Mouse (Mus musculus) myocyte (in vitro differentiated cells): ENCODE measurements around the gene Elmsan1. TPM values are rescaled to one million over a fixed set of nuclear protein-coding genes. Genes with fewer than 3 reads are reported as not detected.

ENCODE experiments used
- H3K27me3 ChIP-seq: one replicate; pipeline ENCODE4 v1.6.1; 2011; ENCODE audit not compliant: control insufficient read depth, insufficient read depth, insufficient read length
- H3K36me3 ChIP-seq: one replicate; pipeline ENCODE4 v1.6.1; 2011; ENCODE audit not compliant: control insufficient read depth, insufficient read depth
- H3K4me2 ChIP-seq: one replicate; pipeline ENCODE4 v1.6.1; 2011; ENCODE audit warnings: low read depth, control low read depth
- H3K4me3 ChIP-seq: one replicate; pipeline ENCODE4 v1.5.1; 2011; ENCODE audit warnings: mild to moderate bottlenecking, control low read depth, moderate library complexity
- H3K79me2 ChIP-seq: one replicate; pipeline ENCODE4 v1.6.1; 2011; ENCODE audit not compliant: control insufficient read depth, insufficient read depth
- H3ac ChIP-seq: one replicate; pipeline ENCODE4 v1.6.1; 2011; ENCODE audit not compliant: control insufficient read depth, insufficient read length
- CEBPB ChIP-seq: IDR thresholded peaks from 2 replicates; pipeline ENCODE4 v1.6.1; 2011; ENCODE audit warnings: mild to moderate bottlenecking, moderate library complexity; ENCODE audit not compliant: poor library complexity, insufficient read depth, severe bottlenecking
- E2F4 ChIP-seq: IDR thresholded peaks from one replicate; pipeline ENCODE4 v1.6.1; 2011; ENCODE audit warnings: mild to moderate bottlenecking, control low read depth, moderate library complexity; ENCODE audit not compliant: insufficient read depth
- MAX ChIP-seq: IDR thresholded peaks from one replicate; pipeline ENCODE4 v1.6.1; 2011; ENCODE audit warnings: low read depth, mild to moderate bottlenecking, control low read depth
- MYOD1 ChIP-seq, 3 experiments: IDR thresholded peaks; one replicate each; pipeline ENCODE4 v1.6.1; 2011; ENCODE audit warnings: control low read depth in 2 of 3, low read depth in 2 of 3, mild to moderate bottlenecking in 2 of 3, moderate library complexity in 1 of 3; ENCODE audit not compliant: insufficient read length in 2 of 3, control insufficient read depth in 1 of 3
- MYOG ChIP-seq, 3 experiments: IDR thresholded peaks; one replicate each; pipeline ENCODE4 v1.6.1; 2011; ENCODE audit warnings: control low read depth in 2 of 3, low read depth in 2 of 3, mild to moderate bottlenecking in 2 of 3; ENCODE audit not compliant: insufficient read length in 2 of 3, control insufficient read depth in 1 of 3, insufficient read depth in 1 of 3
- POLR2A ChIP-seq: IDR thresholded peaks from one replicate; pipeline ENCODE4 v1.6.1; 2011; ENCODE audit warnings: low read depth, mild to moderate bottlenecking, control low read depth, moderate library complexity; ENCODE audit not compliant: insufficient read length
- POLR2AphosphoS2 ChIP-seq: IDR thresholded peaks from one replicate; pipeline ENCODE4 v1.6.1; 2011; ENCODE audit warnings: low read depth, control low read depth; ENCODE audit not compliant: insufficient read length
- REST ChIP-seq: IDR thresholded peaks from one replicate; pipeline ENCODE4 v1.6.1; 2011; ENCODE audit warnings: mild to moderate bottlenecking, control low read depth, moderate library complexity; ENCODE audit not compliant: insufficient read depth, insufficient read length
- SRF ChIP-seq: IDR thresholded peaks from one replicate; pipeline ENCODE4 v1.6.1; 2011; ENCODE audit warnings: low read depth; ENCODE audit not compliant: control insufficient read depth, insufficient read length
- TCF12 ChIP-seq: IDR thresholded peaks from one replicate; pipeline ENCODE4 v1.6.1; 2011; ENCODE audit warnings: mild to moderate bottlenecking, control low read depth; ENCODE audit not compliant: poor library complexity, insufficient read depth, severe bottlenecking
- TCF3 ChIP-seq: IDR thresholded peaks from one replicate; pipeline ENCODE4 v1.6.1; 2011; ENCODE audit warnings: low read depth, control low read depth; ENCODE audit not compliant: insufficient read length
- USF1 ChIP-seq: IDR thresholded peaks from one replicate; pipeline ENCODE4 v1.6.1; 2011; ENCODE audit warnings: low read depth, mild to moderate bottlenecking, control low read depth, moderate library complexity
- polyA plus RNA-seq: library from polyadenylated mRNA; unstranded; fragments of >200 nt; fragmentation: generic; extraction: Trizol; gene quantifications from one replicate; pipeline ENCODE4 v1.2.1, GENCODE M21; 2012; ENCODE audit warnings: missing spikeins

Elmsan1 gene
- polyA plus RNA-seq, 1 experiment: 13.7 TPM

DNA sequence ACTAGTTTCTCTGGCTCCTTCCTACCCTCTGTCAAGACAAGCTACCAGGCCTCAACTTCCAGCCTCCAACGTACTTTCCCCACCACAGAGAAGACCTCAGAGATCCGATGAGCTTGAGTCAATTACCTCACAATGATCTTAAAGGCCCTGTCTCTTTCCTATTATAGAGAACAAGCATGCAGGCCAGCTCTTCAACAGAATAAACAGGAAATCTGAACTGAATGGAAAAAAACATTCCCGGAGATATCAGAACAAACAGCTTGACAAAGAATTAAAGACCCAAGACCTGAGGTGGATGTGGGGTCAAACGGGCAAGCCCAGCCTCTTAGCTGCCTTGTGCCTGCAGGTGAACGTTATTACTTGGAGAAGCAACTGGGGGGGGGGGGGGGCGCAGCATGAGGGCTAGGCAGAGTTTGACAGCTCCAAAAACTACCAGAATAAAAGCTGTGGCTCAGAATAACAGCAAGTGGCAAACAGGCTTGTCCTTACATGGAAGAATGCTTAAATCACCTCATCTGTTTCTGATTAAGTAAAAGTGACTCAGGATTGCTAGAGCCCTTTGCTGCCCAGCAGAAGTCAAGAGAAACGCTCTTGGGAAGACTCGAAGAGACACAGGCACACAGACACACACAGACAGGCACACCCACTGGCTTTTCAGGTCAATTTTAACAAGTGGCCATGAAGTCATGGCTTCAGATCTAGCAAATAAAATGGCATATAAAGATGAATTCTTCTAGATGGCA, 52.9 kb downstream of the Elmsan1 start:
- no peak for TF ChIP-seq POLR2AphosphoS2
- no peak for TF ChIP-seq MYOD1 (IDR thresholded peaks at IDR 0.05; ENCODE audit: control insufficient read depth in 1 of 3, insufficient read length in 2 of 3, low read depth in 2 of 3)
- TF ChIP-seq E2F4: no peak
- TF ChIP-seq MAX: no peak
- TF ChIP-seq SRF: no peak
- no peak for TF ChIP-seq USF1
- no peak for TF ChIP-seq TCF3
- TF ChIP-seq MYOG (IDR thresholded peaks at IDR 0.05; ENCODE audit: control insufficient read depth in 1 of 3, insufficient read depth in 1 of 3, insufficient read length in 2 of 3, low read depth in 2 of 3): no peak
- no peak for TF ChIP-seq POLR2A
- TF ChIP-seq TCF12: no peak
- no peak for TF ChIP-seq REST
- TF ChIP-seq CEBPB: no peak
- Histone ChIP-seq H3K4me3 (no peak overlapping the region), H3K27me3 (no peaks in the 10 kb centered on the region), H3ac (no peak overlapping the region), H3K4me2 (no peak overlapping the region), H3K79me2 (peaks cover 75% of the 10 kb centered on the region), H3K36me3 (peaks cover 15% of the 10 kb centered on the region)

DNA sequence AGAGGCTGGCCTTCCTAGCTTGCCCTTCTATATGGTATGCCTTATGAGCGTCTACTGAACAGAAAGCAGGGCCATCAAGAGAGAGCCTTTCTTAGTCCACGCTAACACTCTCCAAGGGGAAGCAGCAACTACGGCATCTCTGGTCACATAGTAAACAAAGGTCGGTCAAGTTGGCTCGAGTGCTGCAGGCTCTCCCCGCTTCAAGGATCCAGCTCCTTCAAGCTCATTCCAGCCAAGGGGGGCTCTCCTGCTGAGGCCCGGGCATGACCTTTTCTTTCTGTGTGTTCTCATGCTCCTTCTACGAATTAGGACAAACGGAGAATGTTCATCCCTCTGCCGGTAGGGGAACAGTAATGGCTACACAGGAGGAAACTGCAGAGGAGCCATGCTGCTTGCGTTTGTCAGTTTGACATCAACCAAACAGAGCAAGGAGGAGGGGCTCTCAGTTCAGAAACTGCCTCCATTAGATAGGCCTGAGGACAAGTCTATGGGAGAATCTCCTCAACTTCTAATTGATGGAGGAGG, 55.0 kb downstream of the Elmsan1 start:
- Histone ChIP-seq H3K36me3 (peaks cover 20% of the 10 kb centered on the region), H3K4me3 (no peak overlapping the region), H3K4me2 (no peak overlapping the region), H3ac (no peak overlapping the region), H3K79me2 (peaks cover 53% of the 10 kb centered on the region), H3K27me3 (no peaks in the 10 kb centered on the region)
- TF ChIP-seq MAX (no peak), POLR2AphosphoS2 (no peak), MYOG (IDR thresholded peaks at IDR 0.05; ENCODE audit: control insufficient read depth in 1 of 3, insufficient read depth in 1 of 3, insufficient read length in 2 of 3, low read depth in 2 of 3) (no peak), TCF3 (no peak), TCF12 (no peak), USF1 (no peak), CEBPB (no peak), MYOD1 (IDR thresholded peaks at IDR 0.05; ENCODE audit: control insufficient read depth in 1 of 3, insufficient read length in 2 of 3, low read depth in 2 of 3) (no peak), E2F4 (no peak), SRF (no peak), POLR2A (no peak), REST (no peak)

DNA sequence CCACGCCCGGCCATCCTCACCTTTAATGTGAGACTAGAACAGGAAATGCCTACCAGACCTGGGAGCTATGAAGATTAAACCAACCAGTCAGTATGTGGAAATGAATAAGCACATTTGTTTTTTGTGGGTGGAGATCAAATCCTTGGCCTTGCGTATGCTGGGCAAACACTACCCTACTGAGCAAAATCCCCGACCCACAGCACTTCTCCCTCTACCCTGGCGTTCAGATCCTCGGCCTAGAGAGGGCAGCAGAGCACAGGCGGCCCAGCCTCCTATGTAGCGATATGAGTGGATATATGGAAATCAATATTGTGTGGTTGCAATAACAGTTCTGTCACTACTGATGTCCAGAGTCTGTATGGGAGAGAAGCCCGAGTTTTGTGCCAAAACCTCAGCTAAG, 55.5 kb downstream of the Elmsan1 start:
- TF ChIP-seq REST (no peak), TCF3 (no peak), CEBPB (no peak), MAX (no peak), E2F4 (no peak), SRF (no peak), POLR2A (no peak), TCF12 (no peak), MYOG (IDR thresholded peaks at IDR 0.05; ENCODE audit: control insufficient read depth in 1 of 3, insufficient read depth in 1 of 3, insufficient read length in 2 of 3, low read depth in 2 of 3) (no peak), POLR2AphosphoS2 (no peak), USF1 (no peak), MYOD1 (IDR thresholded peaks at IDR 0.05; ENCODE audit: control insufficient read depth in 1 of 3, insufficient read length in 2 of 3, low read depth in 2 of 3) (no peak)
- H3K4me3 ChIP-seq: no peak overlapping the region
- no peak overlapping the region for H3ac ChIP-seq
- no peaks in the 10 kb centered on the region for H3K27me3 ChIP-seq
- peaks cover 48% of the 10 kb centered on the region for H3K79me2 ChIP-seq
- peaks cover 25% of the 10 kb centered on the region for H3K36me3 ChIP-seq
- H3K4me2 ChIP-seq: no peak overlapping the region

DNA sequence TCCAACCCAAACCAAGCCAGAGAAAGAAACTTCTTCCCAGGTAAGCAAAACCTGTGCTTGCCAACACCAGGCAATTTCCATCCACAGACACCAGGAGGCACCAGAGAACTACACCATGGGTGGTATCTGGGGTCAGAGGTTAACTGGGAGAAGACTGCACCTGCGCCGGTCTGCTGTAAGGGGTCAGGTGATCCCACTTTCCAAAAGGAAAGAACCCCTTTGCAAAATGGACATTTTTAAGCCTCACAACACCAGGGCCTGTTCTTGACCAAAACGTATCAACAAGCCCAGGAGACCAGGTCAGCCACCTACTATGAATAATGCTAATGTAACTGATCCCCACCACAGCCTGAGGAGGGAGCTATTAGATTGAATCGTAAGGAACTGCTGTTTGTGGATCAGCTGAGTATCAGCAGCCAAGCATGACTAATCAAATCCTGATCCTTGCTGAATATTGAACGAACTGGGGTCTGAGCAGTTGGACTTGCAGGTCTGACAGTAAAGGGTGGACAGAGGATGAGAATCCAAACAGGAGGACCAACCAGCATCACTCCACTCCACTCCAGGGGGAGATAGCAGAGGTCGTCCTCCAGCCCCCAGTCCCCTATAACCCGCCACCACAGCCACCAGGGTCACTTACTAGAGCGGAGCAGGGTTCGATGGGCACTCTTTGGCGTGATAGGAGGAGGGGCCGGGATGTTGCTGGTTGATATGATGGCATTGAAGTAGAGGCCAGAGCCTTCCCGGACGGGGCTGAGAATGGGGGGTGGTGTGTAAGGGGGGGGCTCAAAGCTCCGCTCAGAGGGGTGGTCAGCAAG, 56.9 kb downstream of the Elmsan1 start:
- H3K27me3 ChIP-seq: no peaks in the 10 kb centered on the region
- H3ac ChIP-seq: no peak overlapping the region
- no peak overlapping the region for H3K4me3 ChIP-seq
- H3K79me2 ChIP-seq: peaks cover 35% of the 10 kb centered on the region
- H3K36me3 ChIP-seq: peaks cover 30% of the 10 kb centered on the region
- H3K4me2 ChIP-seq: no peak overlapping the region
- no peak for TF ChIP-seq POLR2A
- TF ChIP-seq POLR2AphosphoS2: no peak
- TF ChIP-seq SRF: no peak
- no peak for TF ChIP-seq E2F4
- TF ChIP-seq REST: no peak
- no peak for TF ChIP-seq CEBPB
- no peak for TF ChIP-seq TCF12
- TF ChIP-seq TCF3: no peak
- TF ChIP-seq MYOG (IDR thresholded peaks at IDR 0.05; ENCODE audit: control insufficient read depth in 1 of 3, insufficient read depth in 1 of 3, insufficient read length in 2 of 3, low read depth in 2 of 3): no peak
- TF ChIP-seq USF1: no peak
- no peak for TF ChIP-seq MAX
- TF ChIP-seq MYOD1 (IDR thresholded peaks at IDR 0.05; ENCODE audit: control insufficient read depth in 1 of 3, insufficient read length in 2 of 3, low read depth in 2 of 3): no peak
